Mouse (Mus musculus): ENCODE results near the gene Rps11.
"Not testable (repeated sequence)": the region's sequence is repeated elsewhere in the genome, so short reads cannot be mapped to it uniquely, and the experiment has no call there.

- TF ChIP-seq CTCF (IDR thresholded peaks at IDR 0.05): peak; percentile 57
- TF ChIP-seq POLR2A (IDR thresholded peaks at IDR 0.05; ENCODE audit: insufficient read depth, low read depth, low read length): not testable (repeated sequence)
Measured at GRCm38 (mm10) chr7:45173772-45174171, 49.5 kb upstream of the Rps11 start.
